Mouse (Mus musculus) olfactory bulb, adult 2 months (tissue): ENCODE data around the gene Xpnpep3.

Experiments
- CTCF ChIP-seq: fragments of 200-500 bp; IDR thresholded peaks from 2 replicates; pipeline ENCODE4 v1.5.1; 2012; ENCODE audit warnings: low read depth, mild to moderate bottlenecking, low read length, moderate library complexity; ENCODE audit not compliant: insufficient read depth
- POLR2A ChIP-seq: fragments of 200-500 bp; IDR thresholded peaks from 2 replicates; pipeline ENCODE4 v1.6.1; 2012; ENCODE audit warnings: mild to moderate bottlenecking, low read depth, low read length, moderate library complexity; ENCODE audit not compliant: insufficient read depth

GRCm38 (mm10) chr15:81482966-81483365 lies 83.0 kb downstream of the Xpnpep3 start:
- no peak for TF ChIP-seq POLR2A
- no peak for TF ChIP-seq CTCF
